Mouse (Mus musculus) testis, adult 2 months (tissue): ENCODE data around the gene Cul4a.

Experiments used
- CTCF ChIP-seq: fragments of 200-500 bp; IDR thresholded peaks from 2 replicates; pipeline ENCODE4 v1.5.1; 2012; ENCODE audit warnings: low read depth, mild to moderate bottlenecking, inconsistent platforms, low read length, moderate library complexity; ENCODE audit not compliant: control insufficient read depth, insufficient read depth, insufficient replicate concordance
- POLR2A ChIP-seq: fragments of 200-500 bp; IDR thresholded peaks from 2 replicates; pipeline ENCODE4 v1.6.1; 2012; ENCODE audit warnings: low read depth, mild to moderate bottlenecking, inconsistent platforms, low read length, moderate library complexity; ENCODE audit not compliant: control insufficient read depth

- no peak for TF ChIP-seq POLR2A
- TF ChIP-seq CTCF = no peak
Measured at GRCm38 (mm10) chr8:13179948-13180347, 74.5 kb downstream of the Cul4a start.
